Mouse (Mus musculus) heart, embryonic 16.5 days (tissue): ENCODE measurements around the gene Eda. TPM values are rescaled to one million over a fixed set of nuclear protein-coding genes. Genes with fewer than 3 reads are reported as not detected.
"Not testable (repeated sequence)": the region's sequence is repeated elsewhere in the genome, so short reads cannot be mapped to it uniquely, and the experiment has no call there.

Experiments
- ATAC-seq: fragments of 200-750 bp; cut with Nextera tagmentation; replicated peaks from 2 replicates; pipeline ENCODE4 v1.8.0; 2017; ENCODE audit warnings: moderate number of reproducible peaks; ENCODE audit not compliant: insufficient read depth, low FRiP score; ENCODE audit errors: extremely low read depth
- H3K27ac ChIP-seq: fragments of 300-500 bp; sonication (generic); 2 replicates; pipeline ENCODE4 v1.5.1; 2014; ENCODE audit warnings: mild to moderate bottlenecking, low read length, control low read depth, moderate library complexity
- H3K27me3 ChIP-seq: fragments of 300-500 bp; sonication (generic); 2 replicates; pipeline ENCODE4 v1.6.1; 2014; ENCODE audit warnings: low read length, mixed read lengths; ENCODE audit not compliant: control insufficient read depth, insufficient read depth
- H3K36me3 ChIP-seq: fragments of 300-500 bp; sonication (generic); 2 replicates; pipeline ENCODE4 v1.6.1; 2014; ENCODE audit not compliant: control insufficient read depth, insufficient read depth
- H3K4me1 ChIP-seq: fragments of 300-500 bp; sonication (generic); 2 replicates; pipeline ENCODE4 v1.6.1; 2014; ENCODE audit warnings: low read length, mixed read lengths; ENCODE audit not compliant: control insufficient read depth, insufficient read depth
- H3K4me2 ChIP-seq: fragments of 300-500 bp; sonication (generic); 2 replicates; pipeline ENCODE4 v1.6.1; 2014; ENCODE audit warnings: low read depth, mild to moderate bottlenecking, control low read depth, low read length
- H3K4me3 ChIP-seq: fragments of 300-500 bp; sonication (generic); 2 replicates; pipeline ENCODE4 v1.5.1; 2014; ENCODE audit warnings: mild to moderate bottlenecking, control low read depth, low read length
- H3K9ac ChIP-seq: fragments of 300-500 bp; sonication (generic); 2 replicates; pipeline ENCODE4 v1.6.1; 2014; ENCODE audit warnings: low read length, control low read depth
- H3K9me3 ChIP-seq: fragments of 300-500 bp; sonication (generic); replicated peaks from 2 replicates; pipeline ENCODE4 v1.6.1; 2016; ENCODE audit warnings: low read length; ENCODE audit not compliant: control insufficient read depth
- WGBS: fragments of 180-500 bp; shearing (Covaris S2); extraction: QIAGEN DNeasy Blood & Tissue Kit; methylation state at CpG from one replicate; pipeline ENCODE4 v1.1.7; 2014; 5-methylcytosine and 5-hydroxymethylcytosine counted together
- polyA plus RNA-seq: library from polyadenylated mRNA; unstranded; fragments of >200 nt; fragmentation: Nextera tagmentation; extraction: Ambion mirVana; gene quantifications from 2 replicates; pipeline ENCODE4 v1.2.1, GENCODE M21; 2015

Eda gene
- polyA plus RNA-seq, 1 experiment from 2014 or later, result 2.0 TPM

GRCm38 (mm10) chrX:100394223-100394861, 418.9 kb downstream of the Eda start:
- Histone ChIP-seq H3K27me3 (no peaks in the 10 kb centered on the region), H3K4me2 (no peak overlapping the region), H3K9ac (no peak overlapping the region), H3K4me1 (no peaks in the 10 kb centered on the region), H3K9me3 (no peaks in the 10 kb centered on the region), H3K4me3 (no peak overlapping the region), H3K36me3 (no peaks in the 10 kb centered on the region), H3K27ac (no peak overlapping the region)
- 66% methylated on average over 7 of the region's 7 CpGs for WGBS
- ATAC-seq, result no peak

GRCm38 (mm10) chrX:100395026-100395425, 419.6 kb downstream of the Eda start:
- no peaks in the 10 kb centered on the region for H3K36me3 ChIP-seq
- H3K4me2 ChIP-seq, result no peak overlapping the region
- no peak overlapping the region for H3K27ac ChIP-seq
- no peaks in the 10 kb centered on the region for H3K27me3 ChIP-seq
- H3K4me3 ChIP-seq, result no peak overlapping the region
- no peaks in the 10 kb centered on the region for H3K4me1 ChIP-seq
- ATAC-seq, result no peak
- no peak overlapping the region for H3K9ac ChIP-seq
- H3K9me3 ChIP-seq, result no peaks in the 10 kb centered on the region
- 78% methylated on average over 8 of the region's 8 CpGs for WGBS

- no peak overlapping the region for H3K4me2 ChIP-seq
- no peaks in the 10 kb centered on the region for H3K36me3 ChIP-seq
- H3K4me1 ChIP-seq, result no peaks in the 10 kb centered on the region
- H3K9ac ChIP-seq, result no peak overlapping the region
- H3K27me3 ChIP-seq, result 0 out of 2 replicates have a peak, but pooled peaks cover 3% of the 10 kb centered on the region
- H3K9me3 ChIP-seq, result no peaks in the 10 kb centered on the region
- no peak overlapping the region for H3K4me3 ChIP-seq
- no peak overlapping the region for H3K27ac ChIP-seq
- no peak for ATAC-seq
Observed at GRCm38 (mm10) chrX:100400900-100401299, 425.5 kb downstream of the Eda start.

- H3K4me1 ChIP-seq, result no peaks in the 10 kb centered on the region
- no peak overlapping the region for H3K4me3 ChIP-seq
- H3K27ac ChIP-seq, result no peak overlapping the region
- no peaks in the 10 kb centered on the region for H3K9me3 ChIP-seq
- ATAC-seq, result no peak
- no peak overlapping the region for H3K9ac ChIP-seq
- WGBS, result 81% methylated on average over 5 of the region's 5 CpGs
- no peak overlapping the region for H3K4me2 ChIP-seq
- H3K27me3 ChIP-seq, result 0 out of 2 replicates have a peak, but pooled peaks cover 3% of the 10 kb centered on the region
- H3K36me3 ChIP-seq, result no peaks in the 10 kb centered on the region
Observed at GRCm38 (mm10) chrX:100401657-100402056, 426.3 kb downstream of the Eda start.

DNA sequence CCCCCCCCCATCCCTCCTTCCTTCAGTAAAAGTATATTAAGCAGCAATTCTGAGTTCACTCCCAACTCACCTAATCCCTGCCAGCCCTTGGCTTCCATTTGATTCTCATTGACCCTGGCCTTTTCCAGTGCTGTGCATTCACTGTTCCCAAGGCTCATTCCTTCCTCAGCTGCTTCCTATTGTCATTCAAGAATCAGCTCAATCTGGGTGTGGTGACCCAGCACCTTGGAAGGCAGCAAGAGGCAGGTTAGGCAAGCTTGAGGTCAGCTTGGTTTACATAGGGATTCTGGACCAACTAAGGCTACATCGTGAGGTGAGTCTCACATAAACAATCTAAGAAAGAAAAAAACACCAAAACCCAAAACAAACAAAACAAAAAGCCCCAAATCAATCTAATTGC, 433.8 kb downstream of the Eda start:
- no peak overlapping the region for H3K4me3 ChIP-seq
- no peaks in the 10 kb centered on the region for H3K36me3 ChIP-seq
- WGBS, result 62% methylated on average over 1 of the region's 1 CpGs
- H3K4me2 ChIP-seq, result no peak overlapping the region
- H3K27ac ChIP-seq, result no peak overlapping the region
- H3K9me3 ChIP-seq, result no peaks in the 10 kb centered on the region
- ATAC-seq, result no peak
- no peaks in the 10 kb centered on the region for H3K27me3 ChIP-seq
- H3K9ac ChIP-seq, result no peak overlapping the region
- no peaks in the 10 kb centered on the region for H3K4me1 ChIP-seq

DNA sequence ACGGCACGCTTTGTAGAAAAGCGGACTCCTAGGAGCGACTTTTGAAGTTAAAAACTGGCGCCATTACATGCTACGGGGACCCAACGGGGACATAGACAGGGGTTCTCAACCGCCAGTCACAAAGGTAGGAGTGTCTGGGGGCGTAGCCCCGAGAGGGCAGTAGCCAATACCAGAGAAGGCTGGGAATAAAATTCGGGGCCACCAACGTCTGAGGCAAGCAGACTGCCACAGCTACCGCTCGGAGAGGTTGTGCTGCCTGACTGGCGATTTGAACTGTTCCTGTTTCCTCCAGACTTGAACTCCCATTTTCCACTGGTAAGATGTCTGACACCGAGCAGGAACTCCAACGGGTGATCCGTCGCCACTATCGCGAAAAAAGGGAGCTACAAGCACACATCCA, 453.3 kb downstream of the Eda start, which contains the start of gene Otud6a:
TSS of gene Otud6a (plus strand) at position 321 of the 400 bp plus-strand sequence.
- Histone ChIP-seq H3K27ac (no peak within 1 kb of the TSS), H3K4me3 (no peak within 1 kb of the TSS), H3K36me3 (no peaks in the 10 kb centered on the region), H3K9ac (no peak within 1 kb of the TSS), H3K9me3 (no peaks in the 10 kb centered on the region), H3K4me1 (no peaks in the 10 kb centered on the region), H3K27me3 (no peaks in the 10 kb centered on the region; the same call in 1 of the 2 replicates), H3K4me2 (no peak within 1 kb of the TSS)
- whole genome bisulfite sequencing, result 85% methylated on average over 21 of the region's 21 CpGs
- ATAC-seq, result no peak

GRCm38 (mm10) chrX:100432311-100432710, 456.9 kb downstream of the Eda start:
- WGBS, result 55% methylated on average over 3 of the region's 3 CpGs
- H3K4me3 ChIP-seq, result no peak overlapping the region
- no peak overlapping the region for H3K27ac ChIP-seq
- no peaks in the 10 kb centered on the region for H3K9me3 ChIP-seq
- H3K36me3 ChIP-seq, result no peaks in the 10 kb centered on the region
- no peak for ATAC-seq
- H3K4me2 ChIP-seq, result no peak overlapping the region
- no peaks in the 10 kb centered on the region; the same call in 1 of the 2 replicates for H3K27me3 ChIP-seq
- no peak overlapping the region for H3K9ac ChIP-seq
- H3K4me1 ChIP-seq, result no peaks in the 10 kb centered on the region

DNA sequence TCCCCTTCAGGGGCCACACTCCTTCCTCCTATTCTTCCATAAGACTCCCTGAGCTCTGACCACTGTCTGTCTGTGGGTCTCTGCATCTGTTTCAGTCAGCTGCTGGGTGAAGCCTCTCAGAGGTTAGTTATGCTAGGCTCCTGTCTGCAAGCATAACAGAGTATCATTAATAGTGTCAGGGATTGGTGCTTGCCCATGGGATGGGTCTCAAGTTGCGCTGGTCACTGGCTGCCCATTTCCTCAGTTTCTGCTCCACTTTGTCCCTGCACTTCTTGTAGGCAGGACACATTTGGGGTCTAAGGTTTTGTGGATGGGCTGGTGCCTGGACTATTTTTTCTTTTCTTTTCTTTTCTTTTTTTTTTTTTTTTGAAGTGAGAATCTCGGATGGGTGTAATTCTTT, 467.2 kb downstream of the Eda start, which contains the start of gene Awat2:
TSS of gene Awat2 (minus strand) at position 101 of the 400 bp plus-strand sequence.
- not testable (repeated sequence) for H3K27me3 ChIP-seq, H3K9ac ChIP-seq, H3K27ac ChIP-seq, H3K9me3 ChIP-seq, ATAC-seq, H3K4me2 ChIP-seq, H3K4me1 ChIP-seq, H3K4me3 ChIP-seq, H3K36me3 ChIP-seq
- 64% methylated on average over 2 of the region's 2 CpGs for whole genome bisulfite sequencing

DNA sequence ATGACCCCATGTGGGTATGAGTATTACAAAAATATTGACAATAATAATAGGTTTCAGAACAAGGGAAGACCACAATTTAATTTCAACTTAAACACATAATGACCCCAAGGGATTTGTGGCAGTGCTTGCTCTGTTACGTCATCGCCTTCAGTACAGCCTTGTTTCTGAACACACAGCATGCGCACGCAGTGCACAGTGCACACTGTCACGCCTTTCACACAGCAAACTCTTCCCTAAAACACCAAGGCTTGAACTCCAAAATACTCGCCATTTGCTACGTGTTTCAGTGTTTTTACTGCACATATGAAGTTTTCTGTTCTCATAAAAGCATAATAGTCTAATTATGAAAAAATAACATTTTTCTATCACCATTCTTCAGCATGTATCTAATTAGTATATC, 468.1 kb downstream of the Eda start:
- Histone ChIP-seq H3K9me3 (no peaks in the 10 kb centered on the region), H3K9ac (no peak overlapping the region), H3K4me1 (no peaks in the 10 kb centered on the region), H3K27ac (no peak overlapping the region), H3K4me3 (no peak overlapping the region), H3K4me2 (no peak overlapping the region), H3K27me3 (no peaks in the 10 kb centered on the region), H3K36me3 (no peaks in the 10 kb centered on the region)
- ATAC-seq, result no peak
- WGBS, result 80% methylated on average over 7 of the region's 7 CpGs
